Mouse (Mus musculus) left cerebral cortex, postnatal 14 days (tissue): ENCODE results near the gene Hoxa4. TPM values are rescaled to one million over a fixed set of nuclear protein-coding genes. Genes with fewer than 3 reads are reported as not detected.

Experiments used
- DNase-seq, 2 experiments: peaks; one replicate each; pipeline ENCODE4 v3.0.0; 2021 to 2022; ENCODE audit warnings: low spot score in 2 of 2, mixed read lengths in 1 of 2
- intact Hi-C: fragments of 180-260 bp; cut with DNase I; formaldehyde crosslinking; loops from one replicate; pipeline ENCODE4 v1.15.1; 2025
- total RNA-seq, 2 experiments: library from RNA; stranded (reverse); gene quantifications; 2 replicates each; pipeline ENCODE4 v1.2.3; 2021

The Hoxa4 gene
- total RNA-seq, 2 experiments from 2014 or later: not detected

DNA sequence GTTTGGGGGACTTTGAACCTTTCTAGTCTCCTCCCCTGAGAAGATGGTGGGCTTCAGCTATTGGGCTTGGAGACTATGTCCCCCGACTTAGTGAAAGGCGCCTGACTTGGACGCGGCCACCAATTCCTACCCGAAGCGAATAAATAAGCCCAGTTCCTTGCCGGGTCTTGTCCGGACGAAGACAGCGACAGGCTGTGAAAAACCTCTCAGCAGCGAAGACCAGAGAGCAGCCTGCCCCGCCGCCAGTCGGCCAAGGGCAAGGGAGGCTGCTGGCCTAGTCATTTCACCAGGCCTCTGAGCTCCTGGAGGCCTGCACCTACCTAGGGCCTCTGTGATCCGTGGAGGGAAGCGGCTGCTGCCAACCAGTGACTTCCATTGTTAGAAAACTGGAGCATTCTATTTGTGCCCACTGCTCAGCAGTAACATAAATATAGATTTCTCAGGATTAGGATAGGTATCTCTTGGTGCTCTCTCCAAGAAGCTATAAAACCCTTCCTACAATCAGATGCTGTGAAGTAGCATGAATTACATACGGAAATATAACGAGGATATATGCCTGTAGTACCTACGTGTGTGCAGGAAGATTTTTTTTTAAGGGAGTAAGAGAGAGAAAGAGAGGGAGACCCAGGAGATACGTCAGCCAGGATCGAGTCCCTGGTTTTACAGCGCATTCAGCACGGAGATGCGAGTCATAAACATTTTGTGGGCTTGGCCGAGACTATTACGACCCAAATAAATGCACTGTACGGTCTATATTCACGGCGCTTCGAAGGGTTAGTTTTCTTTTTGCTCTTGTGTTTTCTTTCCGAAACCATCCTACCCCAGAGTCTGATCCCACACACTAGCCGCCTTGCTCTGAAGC, 28.7 kb upstream of the Hoxa4 start:
- intact Hi-C loops: loop anchor here (5.0 to 10.0 kb wide), 3 partner anchors 348 to 1415 kb away; no protein-coding TSS in a partner anchor
- DNase-seq: no peak

DNA sequence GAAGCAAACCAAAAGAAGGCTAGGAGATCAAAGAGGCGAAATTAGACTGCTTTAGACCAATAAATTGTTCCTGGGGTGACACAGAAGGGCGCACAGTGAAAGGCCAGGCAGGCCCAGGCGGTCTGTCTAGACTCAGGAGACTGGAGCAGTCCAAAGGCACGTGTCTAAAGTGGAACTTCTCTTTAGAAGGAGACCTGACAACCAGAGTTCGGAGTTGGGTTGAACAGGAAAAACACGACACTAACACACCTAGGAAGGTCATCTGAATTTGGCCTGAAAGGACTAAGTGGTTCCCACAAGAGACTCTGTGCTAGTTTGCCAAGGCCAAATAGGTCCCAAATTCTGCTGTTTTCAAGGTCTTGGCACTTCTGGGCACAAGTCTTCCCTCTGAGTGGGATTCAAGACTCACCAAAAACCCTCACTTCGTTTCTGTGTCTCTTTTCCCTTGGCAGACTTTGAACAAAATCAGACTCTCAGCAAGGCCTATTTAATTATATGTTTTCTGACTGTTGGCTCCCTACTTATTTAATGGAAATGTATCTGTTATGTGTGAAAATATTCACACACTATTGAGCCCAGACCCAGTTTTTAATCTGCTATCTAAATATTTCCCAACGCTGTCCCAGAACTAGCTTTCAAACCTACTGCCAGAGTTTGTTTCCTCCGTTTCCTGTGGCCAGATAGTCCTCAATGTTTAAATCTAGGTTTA, 27.8 kb upstream of the Hoxa4 start:
- intact Hi-C loops: no loop called here
- no peak for DNase-seq

DNA sequence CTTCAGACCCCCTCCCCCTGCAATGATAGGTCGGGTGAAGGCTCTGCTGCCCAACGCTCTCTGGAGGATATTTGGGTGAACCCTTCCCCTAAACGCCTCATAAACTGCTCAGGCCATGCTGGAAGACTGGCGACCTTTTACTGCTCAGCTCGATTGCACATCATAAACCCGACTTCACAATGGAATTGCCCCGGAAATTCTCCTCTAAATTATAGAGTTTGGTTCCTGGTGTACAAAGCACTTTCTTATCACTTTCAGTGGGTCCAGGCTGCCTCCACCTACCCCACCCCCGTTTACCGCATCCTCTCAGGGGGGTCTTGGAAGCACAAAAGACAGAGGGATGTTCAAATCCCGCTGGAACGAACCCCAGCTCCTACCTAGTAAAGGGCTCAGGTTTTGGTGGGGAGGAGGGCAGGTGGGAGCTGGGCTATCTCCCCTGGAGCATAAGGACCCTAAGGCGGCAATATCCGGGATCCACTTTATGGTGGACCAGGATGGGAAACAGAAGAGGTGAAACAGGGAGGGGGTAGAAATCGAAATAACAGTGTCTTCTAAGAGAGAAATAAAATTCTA, 27.2 kb upstream of the Hoxa4 start:
- intact Hi-C loops: no loop called here
- no peak for DNase-seq

DNA sequence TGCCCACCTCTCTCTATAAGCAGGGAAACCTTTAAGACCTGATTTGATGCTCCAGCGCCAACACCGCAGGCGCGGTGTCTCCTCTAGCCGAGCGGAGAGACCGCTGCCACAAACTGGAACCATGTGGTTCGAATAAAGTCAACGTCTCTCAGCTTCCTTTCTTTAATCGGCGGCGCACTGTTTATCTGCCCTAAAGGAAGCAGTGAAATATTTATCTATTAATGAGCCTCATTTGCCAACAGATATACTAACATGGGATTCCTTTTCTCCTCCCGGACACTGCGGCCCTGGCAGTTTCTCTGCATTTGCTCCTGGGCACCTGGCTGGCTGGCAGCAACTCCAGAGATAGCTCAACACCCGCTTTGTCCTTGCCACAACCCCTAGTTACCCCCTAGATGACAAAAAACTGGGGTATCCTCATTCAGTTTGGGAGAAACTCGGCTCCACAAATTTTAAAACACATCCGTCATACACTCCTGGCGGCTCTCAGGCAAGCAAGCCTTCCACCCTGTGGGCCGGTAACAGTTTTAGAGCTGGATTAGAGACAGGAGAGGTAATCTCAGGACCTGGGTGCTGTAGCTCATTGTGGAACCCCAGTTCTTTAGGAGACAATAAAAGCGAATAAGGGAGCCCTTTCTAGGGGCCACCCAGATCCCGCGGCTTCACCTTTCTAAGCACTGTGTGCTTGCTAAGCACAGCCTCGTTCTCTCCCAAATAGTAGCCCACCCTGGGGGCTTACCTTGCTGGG, 26.5 kb upstream of the Hoxa4 start:
- intact Hi-C loops: no loop called here
- DNase-seq: no peak

DNA sequence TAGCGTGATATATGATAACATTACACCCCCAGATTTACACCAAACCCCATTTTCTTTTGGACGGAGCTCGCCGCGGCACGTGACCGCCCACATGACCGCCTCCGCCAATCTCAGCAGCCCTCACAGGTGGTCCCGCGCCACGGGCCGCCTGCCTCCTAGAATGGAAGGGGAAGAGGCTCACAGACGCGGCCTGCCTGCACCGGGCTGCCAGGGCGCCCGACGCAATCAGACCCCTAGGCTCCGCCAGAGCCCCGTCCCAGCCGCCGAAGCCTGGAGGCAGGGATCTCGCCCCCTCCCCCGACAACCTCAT, 25.9 kb upstream of the Hoxa4 start:
- no peak for DNase-seq
- intact Hi-C loops: no loop called here

DNA sequence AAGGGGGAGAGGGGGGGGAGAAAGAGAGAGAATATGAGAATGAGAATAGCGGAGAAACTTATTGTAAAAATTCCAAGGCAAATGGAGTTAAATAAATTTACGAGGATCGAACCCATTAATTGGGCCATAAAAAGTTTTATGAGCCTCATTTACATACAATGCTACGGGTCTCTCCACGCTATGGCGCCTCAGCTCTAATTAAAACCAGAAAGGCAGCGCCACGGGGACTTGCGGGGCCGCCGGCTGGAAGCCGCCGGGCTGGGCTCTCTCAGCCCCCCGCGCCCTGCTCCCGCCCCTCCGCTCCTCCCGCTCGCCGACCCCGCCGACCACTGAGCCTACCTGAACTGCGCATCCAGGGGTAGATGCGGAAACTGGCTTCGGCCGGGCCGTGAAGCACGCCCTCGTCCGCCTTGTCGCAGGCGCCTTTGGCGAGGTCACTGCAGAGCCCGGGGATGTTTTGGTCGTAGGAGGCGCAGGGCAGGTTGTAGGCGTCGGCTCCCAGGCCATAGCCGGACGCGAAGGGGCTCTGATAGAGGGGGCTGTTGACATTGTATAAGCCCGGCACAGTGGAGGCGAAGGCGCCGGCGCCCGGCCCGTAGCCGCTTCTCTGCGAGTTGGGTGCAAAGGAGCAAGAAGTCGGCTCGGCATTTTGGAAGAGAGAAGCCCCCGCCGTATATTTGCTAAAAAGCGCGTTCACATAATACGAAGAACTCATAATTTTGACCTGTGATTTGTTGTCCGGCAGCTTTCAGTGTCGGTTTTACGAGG, 25.3 kb upstream of the Hoxa4 start:
- DNase-seq: no peak
- intact Hi-C loops: no loop called here

DNA sequence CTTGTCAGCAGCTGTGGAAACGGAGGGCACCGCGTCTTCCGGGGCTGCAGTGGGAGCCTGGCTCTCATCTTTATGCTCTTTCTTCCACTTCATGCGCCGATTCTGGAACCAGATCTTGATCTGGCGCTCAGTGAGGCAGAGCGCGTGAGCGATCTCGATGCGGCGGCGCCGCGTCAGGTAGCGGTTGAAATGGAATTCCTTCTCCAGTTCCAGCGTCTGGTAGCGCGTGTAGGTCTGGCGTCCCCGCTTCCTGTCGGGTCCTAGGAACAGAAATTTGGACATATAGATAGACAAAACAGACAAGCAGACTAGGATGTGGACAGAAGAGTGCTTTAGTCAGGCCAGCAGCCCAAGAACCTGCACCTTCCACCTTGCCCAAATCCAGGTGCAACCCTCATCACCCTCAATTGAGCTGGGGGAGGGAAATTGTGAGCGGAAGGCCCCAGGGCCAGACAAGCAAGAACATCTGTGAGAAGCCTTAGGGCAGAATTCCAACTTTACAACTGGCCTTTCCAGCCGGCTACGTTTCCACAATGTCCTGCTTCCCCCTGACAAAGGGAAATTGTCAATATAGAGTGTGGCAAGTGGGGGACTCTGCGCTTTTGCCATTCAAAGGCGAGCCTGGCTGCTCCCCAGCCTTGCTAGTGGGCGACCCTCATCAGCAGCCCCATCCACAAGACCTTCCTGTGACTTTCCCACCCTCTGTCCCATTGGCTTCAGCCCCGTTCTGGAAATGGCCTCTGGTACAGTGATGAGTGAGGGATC, 24.4 kb upstream of the Hoxa4 start:
- intact Hi-C loops: no loop called here

DNA sequence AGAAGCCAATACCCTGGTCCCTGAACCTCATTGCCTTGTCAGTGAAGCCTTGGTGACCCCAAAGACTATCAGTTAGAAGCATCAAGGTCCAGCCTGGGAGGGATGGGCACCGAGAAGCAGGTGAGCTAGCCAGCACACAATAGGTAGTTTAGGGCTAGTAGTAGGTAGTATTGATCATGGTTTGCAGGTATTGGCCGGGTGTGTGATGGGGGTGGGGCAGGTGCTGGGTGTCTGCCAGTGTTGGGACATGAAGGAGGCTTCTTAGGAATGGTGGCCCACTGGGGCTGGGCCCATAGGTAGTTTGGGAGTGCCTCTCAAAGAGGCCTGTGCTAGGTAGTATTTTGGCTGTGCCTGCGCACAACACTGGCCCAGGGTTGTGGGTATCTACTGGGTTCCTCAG, 23.5 kb upstream of the Hoxa4 start:
- DNase-seq: no peak
- intact Hi-C loops: no loop called here

More for the DNA sequence above, 24.4 kb upstream of the Hoxa4 start:
- DNase-seq: no peak

DNA sequence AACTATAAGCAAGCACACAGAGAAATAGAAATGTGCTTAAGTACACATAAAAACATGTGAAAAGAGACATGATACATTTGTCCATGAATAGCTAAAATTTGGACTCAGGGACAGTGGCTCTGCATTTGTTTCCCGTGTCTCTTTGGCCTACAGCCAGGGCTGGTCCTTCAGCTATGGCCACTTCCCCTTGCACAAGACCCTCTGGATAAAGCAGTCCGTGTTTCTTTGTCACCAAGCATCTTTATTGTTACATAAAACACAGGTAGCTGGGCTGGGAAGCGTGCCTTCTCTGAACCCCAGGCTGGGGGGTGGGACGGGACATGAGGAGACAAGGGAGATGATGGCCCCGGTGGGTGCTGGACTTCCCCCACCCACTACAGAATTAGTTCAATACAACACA, 22.7 kb upstream of the Hoxa4 start:
- DNase-seq: no peak
- intact Hi-C loops: loop anchor here (5.0 kb wide), 1 partner anchor 1037 kb away; no protein-coding TSS in a partner anchor

DNA sequence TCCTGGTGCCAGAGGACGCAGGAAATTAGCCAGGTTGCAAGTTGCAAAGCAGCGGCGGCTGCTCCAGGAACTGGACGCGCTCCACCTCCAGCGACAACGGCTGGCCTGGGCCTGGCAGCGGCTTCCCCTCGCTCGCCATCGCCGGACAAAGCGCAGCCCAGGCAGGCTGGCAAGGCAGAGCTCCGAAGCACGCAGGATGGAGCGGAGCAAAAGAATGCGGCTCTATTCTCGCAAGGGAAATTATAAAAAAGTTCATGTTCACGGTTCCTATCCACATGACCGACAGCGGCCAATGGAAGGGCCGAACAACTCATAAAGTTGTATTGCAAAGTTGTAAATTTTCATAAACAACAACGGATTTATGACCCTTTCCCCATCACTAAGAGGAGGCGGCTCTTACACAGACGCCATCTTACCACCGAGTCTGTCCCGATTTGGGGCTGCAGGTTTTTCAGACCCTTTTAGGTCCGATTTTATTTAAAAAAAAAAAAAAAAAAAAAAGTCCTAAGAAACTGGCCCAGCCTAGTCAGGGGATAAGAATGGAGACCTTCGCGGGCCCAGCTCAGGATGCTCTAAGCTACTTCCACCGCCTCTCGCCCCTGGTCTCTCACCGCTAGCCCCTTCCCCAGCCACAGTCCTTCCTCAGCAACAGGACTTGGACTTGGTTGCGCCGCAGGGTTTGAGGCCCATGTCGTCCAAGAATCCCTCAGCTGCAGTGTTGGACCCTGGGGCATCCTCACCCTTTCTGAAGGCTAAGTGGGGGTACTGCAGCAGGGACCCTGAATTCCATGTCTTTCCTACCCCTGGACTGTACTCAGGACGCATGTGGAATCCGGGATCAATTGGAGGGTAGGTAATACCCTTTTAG, 21.8 kb upstream of the Hoxa4 start, which contains the start of the genes Hoxa3 and Gm28308:
Hoxa3 (minus strand) TSS at position 218 of the 868 bp plus-strand sequence.
Gm28308 (minus strand) TSS at position 221 of the 868 bp plus-strand sequence.
- DNase-seq: no peak
- intact Hi-C loops: loop anchor here (5.0 kb wide), 1 partner anchor 1036 kb away; no protein-coding TSS in a partner anchor

DNA sequence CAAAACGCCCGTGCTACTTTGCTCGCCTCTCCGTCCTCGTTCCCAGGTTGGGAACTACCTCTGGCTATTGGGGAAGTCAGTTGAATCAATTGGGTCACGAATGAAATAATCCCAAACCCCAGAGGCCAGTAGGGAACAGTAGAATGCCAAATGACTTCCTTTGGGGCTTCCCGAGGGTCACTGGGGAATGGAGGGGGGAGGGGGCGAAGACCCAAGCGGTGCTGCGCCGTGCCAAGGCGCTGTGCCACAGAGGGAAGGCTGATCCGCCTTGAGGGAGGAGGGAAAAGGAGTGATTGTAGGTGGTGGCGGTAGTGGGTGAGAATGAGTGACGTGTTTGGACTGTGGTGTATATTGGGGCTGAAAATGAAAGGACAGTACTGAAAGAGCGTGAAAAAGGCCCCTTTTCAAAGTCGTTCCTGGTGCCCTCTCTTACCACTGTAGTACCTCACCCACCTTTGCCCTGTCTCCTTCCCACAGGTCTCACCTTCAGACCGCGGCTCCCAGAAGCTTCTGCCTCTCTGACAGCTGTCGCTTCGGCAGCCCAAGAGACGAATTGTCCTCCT, 21.1 kb upstream of the Hoxa4 start:
- intact Hi-C loops: loop anchor here (5.0 kb wide), 1 partner anchor 1035 kb away; no protein-coding TSS in a partner anchor
- no peak for DNase-seq

DNA sequence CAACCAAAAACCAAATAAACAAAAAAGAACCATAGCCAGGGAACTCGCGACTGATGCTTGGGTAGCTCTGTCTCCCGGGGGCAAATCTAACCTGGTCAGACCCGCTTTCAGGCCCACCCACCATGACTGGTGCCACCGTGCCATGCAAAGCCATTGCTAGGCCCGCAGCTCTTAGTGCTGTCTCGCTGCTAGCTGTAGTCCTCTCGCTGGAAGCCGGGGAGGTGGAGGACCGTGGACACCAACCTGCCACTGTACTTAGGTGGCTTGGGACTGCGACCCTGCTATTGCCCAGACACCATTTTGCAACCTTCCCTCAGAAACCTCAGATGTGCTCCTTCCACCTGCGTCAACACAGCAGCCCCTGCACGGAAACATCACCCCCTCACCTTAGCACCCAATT, 20.4 kb upstream of the Hoxa4 start:
- intact Hi-C loops: loop anchor here (5.0 kb wide), 1 partner anchor 1035 kb away; no protein-coding TSS in a partner anchor
- DNase-seq: no peak

DNA sequence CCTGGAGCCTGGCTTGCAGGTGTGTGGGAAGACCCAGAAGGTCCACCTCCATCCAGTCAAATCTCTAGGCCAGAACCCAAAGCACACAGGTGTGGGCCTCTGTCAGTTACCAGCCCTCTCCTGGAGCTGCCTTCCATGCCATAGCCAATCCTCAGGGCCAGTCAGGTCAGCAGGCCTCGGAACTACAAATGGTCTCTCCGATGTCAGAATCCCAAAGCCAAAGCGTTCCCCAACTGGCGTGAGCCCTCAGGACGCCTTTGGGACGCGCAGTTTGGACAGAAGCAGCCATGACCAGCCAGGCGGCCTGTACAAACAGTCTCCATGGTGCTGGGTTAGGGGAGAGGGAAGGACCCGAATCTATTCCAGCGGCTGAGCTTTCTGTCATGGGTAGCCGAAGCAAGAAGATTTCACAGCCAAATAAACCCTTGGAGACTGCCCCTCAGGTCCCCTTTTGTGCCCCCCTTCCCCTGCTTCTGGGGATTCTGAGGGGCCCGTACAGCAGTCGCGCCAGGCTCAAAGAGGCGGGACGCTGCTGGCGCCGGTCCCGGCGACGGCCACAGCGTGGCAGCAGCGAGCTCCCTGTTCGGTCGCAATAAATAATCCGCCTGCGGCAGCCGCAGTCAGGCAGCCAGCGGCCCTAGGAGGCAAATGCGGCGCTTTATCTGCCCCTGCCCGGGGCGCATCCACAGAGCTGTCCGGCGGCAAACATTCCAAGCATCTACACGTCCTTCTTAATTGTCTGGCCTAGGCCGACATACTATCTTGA, 19.8 kb upstream of the Hoxa4 start:
- intact Hi-C loops: loop anchor here (5.0 kb wide), 1 partner anchor 1034 kb away; no protein-coding TSS in a partner anchor
- DNase-seq: peak; percentile 36 to 56

DNA sequence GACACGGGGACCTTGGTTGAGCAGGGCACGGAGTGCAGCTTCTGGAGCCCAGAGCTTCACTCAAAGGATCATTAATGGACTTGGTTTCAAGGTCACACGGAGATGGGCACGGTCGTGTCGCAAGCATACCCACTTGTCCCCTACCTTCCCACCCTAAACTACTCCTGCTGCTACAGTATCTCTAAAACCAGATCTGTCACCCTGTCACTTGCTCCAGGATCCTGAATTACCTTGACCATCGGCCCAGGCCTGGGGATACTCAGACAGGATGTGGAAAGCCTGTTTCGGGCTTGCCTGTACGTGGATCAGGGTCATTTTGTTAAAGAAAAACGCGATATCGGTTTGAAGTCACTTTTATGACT, 18.1 kb upstream of the Hoxa4 start:
- intact Hi-C loops: loop anchor here (5.0 kb wide), 1 partner anchor 1032 kb away; no protein-coding TSS in a partner anchor
- DNase-seq: no peak

DNA sequence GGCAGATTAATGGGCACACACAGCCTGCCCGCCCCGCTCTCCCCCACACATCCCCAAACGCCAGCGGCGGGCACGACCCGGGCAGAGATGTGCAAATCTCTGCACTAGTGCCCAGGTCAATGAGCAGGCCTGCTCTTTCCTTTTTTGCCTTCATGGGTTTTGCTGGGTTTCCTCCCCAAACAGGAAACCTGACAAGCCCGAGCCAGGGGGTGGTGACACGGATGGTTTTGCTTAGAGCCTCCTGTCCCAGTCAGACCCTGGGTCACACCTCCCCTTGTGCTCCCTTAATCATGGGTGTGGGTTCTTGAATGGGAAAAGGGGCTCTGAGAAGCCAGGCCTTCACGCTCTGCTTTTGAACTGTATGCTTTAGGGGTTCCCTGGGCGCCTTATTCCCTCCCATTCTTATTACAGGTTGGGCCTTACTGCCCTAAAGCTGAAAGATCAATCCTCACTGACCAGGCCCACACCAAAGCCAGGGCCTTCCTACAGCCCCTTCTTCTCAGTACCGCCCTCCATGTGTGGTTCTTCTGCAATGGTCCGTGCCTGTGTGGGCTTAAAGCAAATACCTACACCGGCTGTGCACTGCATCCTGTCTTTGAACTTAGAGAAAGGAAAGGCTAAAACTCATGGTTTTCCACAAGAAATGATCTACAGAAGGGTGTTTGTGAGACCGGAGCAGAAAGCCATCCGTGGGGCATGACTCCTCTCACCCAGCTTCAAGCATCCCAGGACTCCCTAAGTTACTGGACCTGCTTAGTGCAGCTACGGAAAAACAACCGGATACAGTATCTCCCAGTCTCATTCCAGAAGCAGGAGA, 17.5 kb upstream of the Hoxa4 start:
- intact Hi-C loops: no loop called here
- DNase-seq: no peak
